Mouse (Mus musculus): Measurements from ENCODE around the gene Olfr1386.
"Not testable (repeated sequence)": the region's sequence is repeated elsewhere in the genome, so short reads cannot be mapped to it uniquely, and the experiment has no call there.

Olfr1386 gene

GRCm38 (mm10) chr11:49464746-49465145 is at the start of gene Olfr1386:
Gene Olfr1386, plus strand, starts transcription at chr11:49465046.
- not testable (repeated sequence) for DNase-seq (ENCODE audit: low spot score in 2 of 2)

- DNase-seq (ENCODE audit: low spot score in 2 of 2): no peak
Measured at GRCm38 (mm10) chr11:49422767-49423166, 42.1 kb upstream of the Olfr1386 start, which contains the start of gene Olfr1389. Gene Olfr1389, plus strand, starts transcription at chr11:49423067.

GRCm38 (mm10) chr11:49425257-49425927 is 39.5 kb upstream of the Olfr1386 start:
- DNase-seq (ENCODE audit: low spot score in 2 of 2): no peak

GRCm38 (mm10) chr11:49429641-49430040 is 35.2 kb upstream of the Olfr1386 start:
- DNase-seq (ENCODE audit: low spot score in 2 of 2): no peak

GRCm38 (mm10) chr11:49436411-49436810 is 28.4 kb upstream of the Olfr1386 start, which contains the start of gene Olfr1388:
Gene Olfr1388, plus strand, starts transcription at chr11:49436624.
- DNase-seq (ENCODE audit: low spot score in 2 of 2): no peak

GRCm38 (mm10) chr11:49455043-49455442 is 9.8 kb upstream of the Olfr1386 start, which contains the start of gene Olfr1387:
Gene Olfr1387, plus strand, starts transcription at chr11:49455343.
- no peak for DNase-seq (ENCODE audit: low spot score in 2 of 2)

- DNase-seq (ENCODE audit: low spot score in 2 of 2): no peak
Measured at GRCm38 (mm10) chr11:49485973-49486372, 21.1 kb downstream of the Olfr1386 start.

GRCm38 (mm10) chr11:49488770-49489169 is 23.9 kb downstream of the Olfr1386 start, which contains the start of gene Olfr1385:
Gene Olfr1385, plus strand, starts transcription at chr11:49489070.
- not testable (repeated sequence) for DNase-seq (ENCODE audit: low spot score in 2 of 2)

- DNase-seq (ENCODE audit: low spot score in 2 of 2): no peak
Measured at GRCm38 (mm10) chr11:49518086-49518485, 53.2 kb downstream of the Olfr1386 start.

GRCm38 (mm10) chr11:49519348-49519747 is 54.5 kb downstream of the Olfr1386 start, which contains the start of gene Olfr1383:
Gene Olfr1383, plus strand, starts transcription at chr11:49519648.
- no peak for DNase-seq (ENCODE audit: low spot score in 2 of 2)

Data from spleen, postnatal 10 days (tissue).